Mouse (Mus musculus) MEL (cell line): Measurements from ENCODE around the gene Fndc3b. TPM values are rescaled to one million over a fixed set of nuclear protein-coding genes. Genes with fewer than 3 reads are reported as not detected.

Experiments
- DNase-seq: peaks from one replicate; pipeline ENCODE4 v3.0.0; 2011; ENCODE audit warnings: low read depth, low spot score
- H3K27ac ChIP-seq: 2 replicates; pipeline ENCODE4 v1.5.1; 2012; ENCODE audit warnings: low read depth, mild to moderate bottlenecking, control low read depth, low read length, moderate library complexity; ENCODE audit not compliant: control insufficient read depth
- H3K27me3 ChIP-seq, 2 experiments: fragments of 150-350 bp in 1 of 2; sonication (generic) in 1 of 2; 2 replicates each; pipeline ENCODE4 v1.6.1; 2012; ENCODE audit warnings: low read length in 2 of 2, mild to moderate bottlenecking in 2 of 2, improper control_type of control experiment in 1 of 2, moderate library complexity in 1 of 2; ENCODE audit not compliant: insufficient read depth in 2 of 2, control insufficient read depth in 1 of 2
- H3K36me3 ChIP-seq, 2 experiments: 2 replicates each; pipeline ENCODE4 v1.6.1; 2012 to 2014; ENCODE audit warnings: low read length in 2 of 2, improper control_type of control experiment in 1 of 2, inconsistent platforms in 1 of 2, mild to moderate bottlenecking in 1 of 2; ENCODE audit not compliant: insufficient read depth in 2 of 2, control insufficient read depth in 1 of 2
- H3K4me1 ChIP-seq, 2 experiments: fragments of 150-350 bp in 1 of 2; sonication (generic) in 1 of 2; 2 replicates each; pipeline ENCODE4 v1.6.1; 2012; ENCODE audit warnings: low read length in 2 of 2, improper control_type of control experiment in 1 of 2, mild to moderate bottlenecking in 1 of 2; ENCODE audit not compliant: insufficient read depth in 2 of 2, control insufficient read depth in 1 of 2
- H3K4me3 ChIP-seq, 2 experiments: fragments of 150-350 bp in 1 of 2; sonication (generic) in 1 of 2; 2 replicates each; pipeline ENCODE4 v1.5.1; 2012; ENCODE audit warnings: low read depth in 2 of 2, low read length in 2 of 2, mild to moderate bottlenecking in 2 of 2, moderate library complexity in 2 of 2, control low read depth in 1 of 2, improper control_type of control experiment in 1 of 2; ENCODE audit not compliant: control insufficient read depth in 1 of 2, insufficient read depth in 1 of 2
- H3K79me2 ChIP-seq: 2 replicates; pipeline ENCODE4 v1.6.1; 2012; ENCODE audit warnings: mild to moderate bottlenecking, low read length, moderate library complexity; ENCODE audit not compliant: control insufficient read depth, poor library complexity, insufficient read depth
- H3K9ac ChIP-seq: 2 replicates; pipeline ENCODE4 v1.6.1; 2012; ENCODE audit warnings: low read depth, mild to moderate bottlenecking, control low read depth, low read length, moderate library complexity; ENCODE audit not compliant: control insufficient read depth, poor library complexity, severe bottlenecking
- H3K9me3 ChIP-seq: fragments of 150-350 bp; sonication (generic); replicated peaks from 2 replicates; pipeline ENCODE4 v1.6.1; 2012; ENCODE audit warnings: mild to moderate bottlenecking, low read length, improper control_type of control experiment, moderate library complexity; ENCODE audit not compliant: insufficient read depth
- BHLHE40 ChIP-seq: IDR thresholded peaks from 2 replicates; pipeline ENCODE4 v1.6.1; 2012; ENCODE audit warnings: low read depth, mild to moderate bottlenecking, inconsistent platforms, low read length, improper control_type of control experiment, borderline replicate concordance
- CHD2 ChIP-seq: IDR thresholded peaks from 2 replicates; pipeline ENCODE4 v1.6.1; 2011; ENCODE audit warnings: low read length, improper control_type of control experiment
- ELF1 ChIP-seq: IDR thresholded peaks from 2 replicates; pipeline ENCODE4 v1.6.1; 2014; ENCODE audit warnings: low read depth, mild to moderate bottlenecking, inconsistent platforms, low read length, improper control_type of control experiment, moderate library complexity
- EP300 ChIP-seq, 2 experiments: IDR thresholded peaks; 2 replicates each; pipeline ENCODE4 v1.6.1; 2011; ENCODE audit warnings: improper control_type of control experiment in 2 of 2, low read length in 2 of 2, low read depth in 1 of 2, mild to moderate bottlenecking in 1 of 2
- GABPA ChIP-seq: IDR thresholded peaks from 2 replicates; pipeline ENCODE4 v1.6.1; 2012; ENCODE audit warnings: low read depth, mild to moderate bottlenecking, inconsistent platforms, low read length, improper control_type of control experiment, moderate library complexity
- HCFC1 ChIP-seq: IDR thresholded peaks from 2 replicates; pipeline ENCODE4 v1.6.1; 2012; ENCODE audit warnings: low read depth, mild to moderate bottlenecking, inconsistent platforms, low read length, improper control_type of control experiment, moderate library complexity
- MAZ ChIP-seq: IDR thresholded peaks from 2 replicates; pipeline ENCODE4 v1.6.1; 2012; ENCODE audit warnings: low read depth, mild to moderate bottlenecking, inconsistent platforms, low read length, improper control_type of control experiment
- MEF2A ChIP-seq: IDR thresholded peaks from 2 replicates; pipeline ENCODE4 v1.6.1; 2014; ENCODE audit warnings: low read depth, mild to moderate bottlenecking, inconsistent platforms, low read length, improper control_type of control experiment; ENCODE audit not compliant: poor library complexity, insufficient replicate concordance, severe bottlenecking; ENCODE audit errors: extremely low read depth
- MXI1 ChIP-seq: IDR thresholded peaks from 2 replicates; pipeline ENCODE4 v1.6.1; 2011; ENCODE audit warnings: mild to moderate bottlenecking, low read depth, low read length, improper control_type of control experiment
- MYB ChIP-seq: IDR thresholded peaks from 2 replicates; pipeline ENCODE4 v1.6.1; 2011; ENCODE audit warnings: mild to moderate bottlenecking, low read depth, low read length, improper control_type of control experiment
- MYC ChIP-seq: IDR thresholded peaks from 2 replicates; pipeline ENCODE4 v1.6.1; 2011; ENCODE audit warnings: low read depth, mild to moderate bottlenecking, low read length, improper control_type of control experiment, moderate library complexity
- NRF1 ChIP-seq: IDR thresholded peaks from 2 replicates; pipeline ENCODE4 v1.6.1; 2014; ENCODE audit warnings: low read depth, mild to moderate bottlenecking, inconsistent platforms, low read length, improper control_type of control experiment, moderate library complexity; ENCODE audit not compliant: poor library complexity, insufficient read depth, severe bottlenecking
- SIN3A ChIP-seq: IDR thresholded peaks from 2 replicates; pipeline ENCODE4 v1.6.1; 2012; ENCODE audit warnings: low read length, improper control_type of control experiment, inconsistent platforms
- TBP ChIP-seq: IDR thresholded peaks from 2 replicates; pipeline ENCODE4 v1.8.0; 2011; ENCODE audit warnings: low read depth, low read length, improper control_type of control experiment
- TCF12 ChIP-seq: IDR thresholded peaks from 2 replicates; pipeline ENCODE4 v1.6.1; 2014; ENCODE audit warnings: low read depth, mild to moderate bottlenecking, inconsistent platforms, low read length, improper control_type of control experiment, moderate library complexity
- USF1 ChIP-seq: IDR thresholded peaks from 2 replicates; pipeline ENCODE4 v1.6.1; 2014; ENCODE audit warnings: low read depth, mild to moderate bottlenecking, inconsistent platforms, low read length, improper control_type of control experiment, moderate library complexity
- ZKSCAN1 ChIP-seq: IDR thresholded peaks from 2 replicates; pipeline ENCODE4 v1.6.1; 2012; ENCODE audit warnings: low read depth, mild to moderate bottlenecking, inconsistent platforms, low read length, improper control_type of control experiment, moderate library complexity
- ZMIZ1 ChIP-seq: IDR thresholded peaks from 2 replicates; pipeline ENCODE4 v1.6.1; 2012; ENCODE audit warnings: low read depth, mild to moderate bottlenecking, inconsistent platforms, low read length, improper control_type of control experiment, moderate library complexity
- polyA plus RNA-seq, 2 experiments: library from polyadenylated mRNA; stranded (reverse) in 1 of 2; unstranded in 1 of 2; fragments of >175 nt in 1 of 2; fragments of >200 nt in 1 of 2; gene quantifications; 2 replicates each; pipeline versions ENCODE4 v1.2.1 to v1.2.4; 2012; ENCODE audit warnings: low replicate concordance in 2 of 2, low read depth in 1 of 2; ENCODE audit not compliant: insufficient read length in 2 of 2, insufficient read depth in 1 of 2, missing spikeins in 1 of 2
- total RNA-seq: library from RNA; depleted of rRNA; stranded (reverse); fragments of 300-350 nt; gene quantifications from 2 replicates; pipeline ENCODE4 v1.2.3, GENCODE M21; 2012

Gene Fndc3b
- total and polyA plus RNA-seq, 3 experiments, result not detected

- no peaks in the 10 kb centered on the region for H3K79me2 ChIP-seq
- no peaks in the 10 kb centered on the region for H3K9me3 ChIP-seq
- no peaks in the 10 kb centered on the region for H3K4me1 ChIP-seq
- H3K27ac ChIP-seq, result no peak overlapping the region
- H3K9ac ChIP-seq, result no peak overlapping the region
- no peak overlapping the region for H3K4me3 ChIP-seq
- DNase-seq, result no peak
- no peaks in the 10 kb centered on the region for H3K36me3 ChIP-seq
- no peaks in the 10 kb centered on the region for H3K27me3 ChIP-seq
- TF ChIP-seq NRF1 (no peak), USF1 (no peak), TBP (no peak), EP300 (IDR thresholded peaks at IDR 0.05; ENCODE audit: low read depth in 1 of 2, low read length in 2 of 2) (no peak), HCFC1 (no peak), CHD2 (no peak), ZKSCAN1 (no peak), ELF1 (no peak), MEF2A (no peak), BHLHE40 (no peak), SIN3A (no peak), MYB (no peak), MYC (no peak), ZMIZ1 (no peak), GABPA (no peak)
Observed at GRCm38 (mm10) chr3:27610547-27610946, 100.6 kb downstream of the Fndc3b start.

GRCm38 (mm10) chr3:27610089-27610488 is 101.0 kb downstream of the Fndc3b start:
- TF ChIP-seq MEF2A (no peak), USF1 (no peak), MXI1 (no peak), MAZ (no peak), TBP (no peak), TCF12 (no peak), SIN3A (no peak), GABPA (no peak)
- no peak for DNase-seq
- Histone ChIP-seq H3K9ac (no peak overlapping the region), H3K9me3 (no peaks in the 10 kb centered on the region), H3K79me2 (no peaks in the 10 kb centered on the region), H3K4me1 (no peaks in the 10 kb centered on the region), H3K27ac (no peak overlapping the region), H3K36me3 (no peaks in the 10 kb centered on the region), H3K4me3 (no peak overlapping the region), H3K27me3 (no peaks in the 10 kb centered on the region)
